Mouse (Mus musculus) hindbrain, embryonic 13.5 days (tissue): ENCODE measurements at regions not wholly inside any gene's neighbourhood (a gene's known extent, or its start where the extent isn't known, plus 50 kb on each side); places are given as distances from the start of the nearest gene placed in this dataset.

Source experiments
- ATAC-seq: fragments of 200-750 bp; cut with Nextera tagmentation; 2 replicates; pipeline ENCODE4 v1.8.0; 2017; ENCODE audit warnings: moderate TSS enrichment; ENCODE audit not compliant: low FRiP score
- H3K27ac ChIP-seq: fragments of 300-500 bp; sonication (generic); 2 replicates; pipeline ENCODE4 v1.5.1; 2015; ENCODE audit warnings: inconsistent platforms, mild to moderate bottlenecking, moderate library complexity
- H3K27me3 ChIP-seq: fragments of 300-500 bp; sonication (generic); 2 replicates; pipeline ENCODE4 v1.6.1; 2015; ENCODE audit warnings: mild to moderate bottlenecking, inconsistent platforms
- H3K36me3 ChIP-seq: fragments of 300-500 bp; sonication (generic); 2 replicates; pipeline ENCODE4 v1.6.1; 2015; ENCODE audit warnings: mild to moderate bottlenecking, inconsistent platforms
- H3K4me1 ChIP-seq: fragments of 300-500 bp; sonication (generic); replicated peaks from 2 replicates; pipeline ENCODE4 v1.6.1; 2015; ENCODE audit warnings: inconsistent platforms
- H3K4me2 ChIP-seq: fragments of 300-500 bp; sonication (generic); 2 replicates; pipeline ENCODE4 v1.6.1; 2015; ENCODE audit warnings: inconsistent platforms, mild to moderate bottlenecking, moderate library complexity
- H3K4me3 ChIP-seq: fragments of 300-500 bp; sonication (generic); 2 replicates; pipeline ENCODE4 v1.5.1; 2015; ENCODE audit warnings: mild to moderate bottlenecking, inconsistent platforms
- H3K9ac ChIP-seq: fragments of 300-500 bp; sonication (generic); 2 replicates; pipeline ENCODE4 v1.6.1; 2015; ENCODE audit warnings: mild to moderate bottlenecking, inconsistent platforms
- H3K9me3 ChIP-seq: fragments of 300-500 bp; sonication (generic); 2 replicates; pipeline ENCODE4 v1.6.1; 2016; ENCODE audit warnings: inconsistent platforms
- WGBS: fragments of 180-500 bp; shearing (Covaris S2); methylation state at CpG from one replicate; pipeline ENCODE4 v1.1.7; 2015; 5-methylcytosine and 5-hydroxymethylcytosine counted together

GRCm38 (mm10) chr5:84934369-84934768 lies 517.2 kb upstream of the Epha5 start:
- no peak for ATAC-seq
- WGBS, result 100% methylated on average over 1 of the region's 1 CpGs
- Histone ChIP-seq H3K4me2 (no peak overlapping the region), H3K4me3 (no peak overlapping the region), H3K36me3 (no peaks in the 10 kb centered on the region), H3K27me3 (no peaks in the 10 kb centered on the region), H3K9ac (no peak overlapping the region), H3K27ac (no peak overlapping the region), H3K4me1 (no peaks in the 10 kb centered on the region), H3K9me3 (no peaks in the 10 kb centered on the region)

DNA sequence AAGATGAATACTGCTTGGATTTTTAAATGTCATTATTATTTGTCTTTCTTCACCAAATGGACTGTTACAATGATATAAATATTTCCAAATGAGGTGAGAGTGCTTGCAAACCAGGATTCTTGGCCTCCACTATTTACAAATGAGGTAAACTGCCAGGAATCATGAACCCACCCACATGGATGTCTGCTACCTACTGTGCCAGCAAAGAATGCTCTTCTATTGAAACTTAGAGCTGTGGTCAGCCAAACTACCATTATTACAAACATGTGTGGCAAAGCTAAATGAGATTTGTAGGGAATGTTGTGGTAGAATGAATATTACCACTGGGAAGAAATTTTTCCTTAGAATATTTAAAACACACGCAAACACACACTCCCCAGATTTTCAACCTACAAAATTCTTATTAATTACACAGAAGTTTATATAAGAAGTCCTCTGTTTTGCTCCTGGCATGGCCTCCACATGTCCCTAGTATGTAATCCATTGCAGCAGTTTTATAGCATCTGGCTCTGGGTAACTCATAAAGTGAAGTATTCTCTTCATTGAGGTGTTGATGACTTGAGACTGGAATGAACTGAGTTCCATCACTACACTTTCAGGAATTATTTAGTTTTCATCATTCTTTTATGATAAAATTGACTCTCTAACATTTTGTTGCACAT lies 500.6 kb upstream of the Epha5 start:
- Histone ChIP-seq H3K4me3 (no peak overlapping the region), H3K9ac (no peak overlapping the region), H3K36me3 (no peaks in the 10 kb centered on the region), H3K27ac (no peak overlapping the region), H3K4me2 (no peak overlapping the region), H3K4me1 (no peaks in the 10 kb centered on the region), H3K27me3 (no peaks in the 10 kb centered on the region), H3K9me3 (no peaks in the 10 kb centered on the region)
- WGBS, result 92% methylated on average over 1 of the region's 1 CpGs
- no peak for ATAC-seq

- 27% methylated on average over 4 of the region's 4 CpGs for WGBS
- H3K9ac ChIP-seq, result no peak overlapping the region
- H3K27me3 ChIP-seq, result no peaks in the 10 kb centered on the region
- no peak for ATAC-seq
- H3K9me3 ChIP-seq, result no peaks in the 10 kb centered on the region
- H3K4me1 ChIP-seq, result no peaks in the 10 kb centered on the region
- H3K27ac ChIP-seq, result no peak overlapping the region
- no peak overlapping the region for H3K4me2 ChIP-seq
- H3K4me3 ChIP-seq, result no peak overlapping the region
- no peaks in the 10 kb centered on the region for H3K36me3 ChIP-seq
These were observed 484.5 kb upstream of the Epha5 start for GRCm38 (mm10) chr5:84901669-84902068.

GRCm38 (mm10) chr5:84897535-84897934 lies 480.4 kb upstream of the Epha5 start:
- Histone ChIP-seq H3K4me2 (no peak overlapping the region), H3K4me3 (no peak overlapping the region), H3K4me1 (no peaks in the 10 kb centered on the region), H3K27ac (no peak overlapping the region), H3K27me3 (no peaks in the 10 kb centered on the region), H3K9ac (no peak overlapping the region), H3K9me3 (no peaks in the 10 kb centered on the region), H3K36me3 (no peaks in the 10 kb centered on the region)
- no peak for ATAC-seq
- WGBS, result 100% methylated on average over 1 of the region's 1 CpGs

DNA sequence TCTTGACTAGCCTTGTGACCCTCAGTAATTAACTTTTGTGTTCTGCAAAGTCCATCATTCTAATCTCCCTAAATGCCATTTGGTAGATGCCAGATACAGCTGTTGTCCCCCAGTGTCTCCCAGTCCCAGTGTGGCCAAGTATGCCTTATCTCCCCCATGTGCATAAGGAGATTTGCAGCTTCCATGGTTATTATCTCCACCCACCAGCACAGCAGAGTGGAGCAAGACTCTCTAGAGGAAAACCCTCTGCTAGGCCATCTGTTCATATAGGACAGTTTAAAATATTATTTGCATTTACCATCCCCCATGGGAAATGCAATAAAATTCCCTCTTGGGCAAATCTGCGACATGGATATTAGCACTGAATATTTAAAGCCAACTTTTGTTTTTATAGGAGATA lies 436.4 kb upstream of the Epha5 start:
- ATAC-seq, result 0 out of 2 replicates have a peak, but pooled peaks have one; percentile 49
- peaks cover 3% of the 10 kb centered on the region; the same call in 1 of the 2 replicates for H3K4me1 ChIP-seq
- H3K27me3 ChIP-seq, result no peaks in the 10 kb centered on the region
- H3K9me3 ChIP-seq, result no peaks in the 10 kb centered on the region
- 28% methylated on average over 1 of the region's 1 CpGs for WGBS
- H3K9ac ChIP-seq, result no peak overlapping the region
- no peaks in the 10 kb centered on the region for H3K36me3 ChIP-seq
- no peak overlapping the region for H3K4me3 ChIP-seq
- H3K4me2 ChIP-seq, result no peak overlapping the region
- no peak overlapping the region for H3K27ac ChIP-seq

DNA sequence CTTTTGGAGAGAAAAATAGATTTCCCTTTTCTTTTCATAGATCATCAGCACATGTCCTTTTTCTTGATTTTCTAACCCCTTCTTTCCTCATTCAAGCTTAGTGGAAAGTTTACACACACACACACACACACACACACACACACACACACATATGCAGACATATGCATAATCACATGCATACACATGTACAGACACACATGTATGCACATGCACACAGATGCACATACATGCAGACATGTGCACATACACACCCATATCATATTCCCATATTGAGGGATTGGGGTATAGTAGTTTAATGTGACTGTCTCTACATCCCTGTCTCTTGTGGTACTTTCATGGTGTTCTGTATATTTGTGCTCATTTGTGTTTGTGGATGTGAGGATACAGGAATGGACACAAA lies 432.0 kb upstream of the Epha5 start:
- ATAC-seq, result no peak
- H3K27ac ChIP-seq, result no peak overlapping the region
- H3K27me3 ChIP-seq, result no peaks in the 10 kb centered on the region
- no peaks in the 10 kb centered on the region for H3K36me3 ChIP-seq
- no peak overlapping the region for H3K4me3 ChIP-seq
- H3K4me1 ChIP-seq, result peaks cover 5% of the 10 kb centered on the region; the same call in 1 of the 2 replicates
- no peaks in the 10 kb centered on the region for H3K9me3 ChIP-seq
- no peak overlapping the region for H3K4me2 ChIP-seq
- no peak overlapping the region for H3K9ac ChIP-seq

GRCm38 (mm10) chr5:84848765-84849164 lies 431.6 kb upstream of the Epha5 start:
- Histone ChIP-seq H3K9ac (no peak overlapping the region), H3K27me3 (no peaks in the 10 kb centered on the region), H3K4me2 (no peak overlapping the region), H3K4me3 (no peak overlapping the region), H3K9me3 (no peaks in the 10 kb centered on the region), H3K4me1 (peaks cover 5% of the 10 kb centered on the region; the same call in 1 of the 2 replicates), H3K36me3 (no peaks in the 10 kb centered on the region), H3K27ac (no peak overlapping the region)
- peak; percentile 90 for ATAC-seq
- 29% methylated on average over 2 of the region's 2 CpGs for WGBS

- no peaks in the 10 kb centered on the region for H3K4me1 ChIP-seq
- no peak overlapping the region for H3K4me3 ChIP-seq
- H3K27me3 ChIP-seq, result no peaks in the 10 kb centered on the region
- no peaks in the 10 kb centered on the region for H3K36me3 ChIP-seq
- peak; percentile 71; the same call in 1 of the 2 replicates for ATAC-seq
- no peak overlapping the region for H3K9ac ChIP-seq
- no peak overlapping the region for H3K27ac ChIP-seq
- H3K9me3 ChIP-seq, result no peaks in the 10 kb centered on the region
- 14% methylated on average over 2 of the region's 2 CpGs for WGBS
- no peak overlapping the region for H3K4me2 ChIP-seq
These were observed 394.3 kb upstream of the Epha5 start for GRCm38 (mm10) chr5:84811460-84811859.

- no peaks in the 10 kb centered on the region for H3K9me3 ChIP-seq
- no peaks in the 10 kb centered on the region for H3K36me3 ChIP-seq
- no peak for ATAC-seq
- H3K4me2 ChIP-seq, result no peak overlapping the region
- no peak overlapping the region for H3K9ac ChIP-seq
- H3K27ac ChIP-seq, result no peak overlapping the region
- no peaks in the 10 kb centered on the region for H3K27me3 ChIP-seq
- 38% methylated on average over 3 of the region's 3 CpGs for WGBS
- no peak overlapping the region for H3K4me3 ChIP-seq
- no peaks in the 10 kb centered on the region for H3K4me1 ChIP-seq
These were observed 393.7 kb upstream of the Epha5 start for GRCm38 (mm10) chr5:84810844-84811243.

- no peak for ATAC-seq
- H3K9ac ChIP-seq, result no peak overlapping the region
- no peak overlapping the region for H3K4me2 ChIP-seq
- no peak overlapping the region for H3K27ac ChIP-seq
- H3K9me3 ChIP-seq, result no peaks in the 10 kb centered on the region
- 58% methylated on average over 1 of the region's 1 CpGs for WGBS
- no peaks in the 10 kb centered on the region for H3K36me3 ChIP-seq
- H3K27me3 ChIP-seq, result no peaks in the 10 kb centered on the region
- no peak overlapping the region for H3K4me3 ChIP-seq
- H3K4me1 ChIP-seq, result no peaks in the 10 kb centered on the region
These were observed 345.4 kb upstream of the Epha5 start for GRCm38 (mm10) chr5:84762618-84763017.

- Histone ChIP-seq H3K9ac (no peak overlapping the region), H3K9me3 (no peaks in the 10 kb centered on the region), H3K27me3 (no peaks in the 10 kb centered on the region), H3K36me3 (no peaks in the 10 kb centered on the region), H3K4me1 (no peaks in the 10 kb centered on the region), H3K27ac (no peak overlapping the region), H3K4me3 (no peak overlapping the region), H3K4me2 (no peak overlapping the region)
- ATAC-seq, result no peak
These were observed 334.9 kb upstream of the Epha5 start for GRCm38 (mm10) chr5:84752053-84752452.

GRCm38 (mm10) chr5:84705436-84705835 lies 288.3 kb upstream of the Epha5 start:
- Histone ChIP-seq H3K36me3 (no peaks in the 10 kb centered on the region), H3K4me3 (no peak overlapping the region), H3K4me1 (no peaks in the 10 kb centered on the region), H3K27ac (no peak overlapping the region), H3K27me3 (no peaks in the 10 kb centered on the region), H3K4me2 (no peak overlapping the region), H3K9ac (no peak overlapping the region), H3K9me3 (no peaks in the 10 kb centered on the region)
- no peak for ATAC-seq
- WGBS, result 70% methylated on average over 2 of the region's 2 CpGs
